Mouse (Mus musculus): ENCODE results near the gene Map3k10. TPM values are rescaled to one million over a fixed set of nuclear protein-coding genes. Genes with fewer than 3 reads are reported as not detected.

Map3k10 gene
- polyA plus RNA-seq, 1 experiment from 2014 or later = 1.7 TPM

DNA sequence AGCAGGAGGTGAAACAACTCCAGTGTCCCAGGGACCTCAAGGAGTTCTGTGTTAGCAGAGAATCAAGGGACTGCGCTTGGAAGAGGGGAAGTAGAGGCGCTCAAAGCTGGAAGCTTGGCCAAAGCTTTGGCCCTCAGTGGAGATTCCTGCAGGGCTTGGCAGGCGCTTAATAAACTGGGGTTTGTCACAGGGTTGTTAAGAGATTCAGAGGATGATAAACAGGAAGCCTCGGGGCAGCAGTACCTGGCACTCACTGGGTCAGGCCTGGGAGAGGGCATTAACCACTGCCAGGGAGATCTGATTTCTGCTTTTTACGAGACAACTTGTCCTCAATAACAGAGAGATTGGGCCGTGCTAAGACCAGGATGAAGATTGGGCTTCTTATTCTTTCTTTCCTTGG, 53.4 kb downstream of the Map3k10 start:
- Histone ChIP-seq H3K36me3 (replicated peaks; ENCODE audit: insufficient read depth, low read length) (peaks cover 67% of the 10 kb centered on the region), H3K9me3 (ENCODE audit: low read length) (no peaks in the 10 kb centered on the region), H3K9ac (replicated peaks) (no peak overlapping the region), H3K27me3 (ENCODE audit: insufficient read depth, low read length) (no peaks in the 10 kb centered on the region), H3K4me2 (ENCODE audit: low read depth, low read length) (no peak overlapping the region), H3K27ac (ENCODE audit: low read depth) (no peak overlapping the region), H3K4me3 (ENCODE audit: low read depth, low read length) (no peak overlapping the region), H3K4me1 (ENCODE audit: insufficient read depth) (no peaks in the 10 kb centered on the region)
- DNase-seq = no peak
- 84% methylated on average over 6 of the region's 6 CpGs for WGBS (ENCODE audit: insufficient replicate concordance)
- no peak for TF ChIP-seq CTCF (IDR thresholded peaks at IDR 0.05; ENCODE audit: low read depth)
- no peak for TF ChIP-seq EP300 (IDR thresholded peaks at IDR 0.05; ENCODE audit: low read depth)
- ATAC-seq = no peak

DNA sequence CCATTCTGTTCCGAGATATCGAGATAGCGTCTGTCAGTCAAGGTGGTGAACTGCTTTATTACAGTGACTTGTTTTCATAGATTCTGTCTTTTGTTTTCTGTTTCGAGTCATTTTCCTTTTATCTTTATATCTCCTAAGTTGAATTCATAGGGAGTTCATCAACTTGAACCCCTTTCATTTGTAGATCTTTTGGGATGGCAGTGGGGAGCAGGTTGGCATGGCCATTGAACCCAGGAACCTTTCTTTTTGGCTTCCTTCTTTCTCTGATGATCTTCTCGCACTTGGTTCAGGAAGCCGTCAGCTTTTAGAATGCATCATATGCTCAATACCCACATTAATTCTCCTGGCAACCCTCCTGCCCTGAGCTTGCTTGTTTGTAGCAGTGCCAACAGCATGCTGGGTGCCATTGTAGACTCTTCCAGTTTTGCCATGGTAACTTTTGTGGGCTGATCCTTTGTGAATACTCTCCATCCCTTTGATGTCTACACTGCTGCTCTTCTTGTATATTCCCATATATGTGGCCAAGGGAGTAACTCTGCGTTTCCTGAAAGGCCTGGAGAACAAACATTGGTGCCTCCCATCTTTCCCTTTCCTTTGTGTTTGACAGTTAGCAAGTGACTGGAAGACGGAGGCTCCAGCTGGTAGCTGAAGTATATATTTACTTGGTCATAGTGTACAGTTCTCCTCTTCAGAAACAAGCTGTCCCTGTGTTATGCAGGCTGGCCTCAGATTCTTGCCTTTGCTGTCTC, 60.5 kb downstream of the Map3k10 start:
- Histone ChIP-seq H3K27me3 (ENCODE audit: insufficient read depth, low read length) (no peaks in the 10 kb centered on the region), H3K4me1 (ENCODE audit: insufficient read depth) (no peaks in the 10 kb centered on the region; the same call in 1 of the 2 replicates), H3K4me2 (ENCODE audit: low read depth, low read length) (no peak overlapping the region), H3K36me3 (replicated peaks; ENCODE audit: insufficient read depth, low read length) (peaks cover 51% of the 10 kb centered on the region), H3K9me3 (ENCODE audit: low read length) (no peaks in the 10 kb centered on the region), H3K4me3 (ENCODE audit: low read depth, low read length) (no peak overlapping the region), H3K27ac (ENCODE audit: low read depth) (no peak overlapping the region), H3K9ac (replicated peaks) (no peak overlapping the region)
- DNase-seq = no peak
- 72% methylated on average over 8 of the region's 8 CpGs for WGBS (ENCODE audit: insufficient replicate concordance)
- TF ChIP-seq CTCF (IDR thresholded peaks at IDR 0.05; ENCODE audit: low read depth) = no peak
- TF ChIP-seq EP300 (IDR thresholded peaks at IDR 0.05; ENCODE audit: low read depth) = no peak
- no peak for ATAC-seq

DNA sequence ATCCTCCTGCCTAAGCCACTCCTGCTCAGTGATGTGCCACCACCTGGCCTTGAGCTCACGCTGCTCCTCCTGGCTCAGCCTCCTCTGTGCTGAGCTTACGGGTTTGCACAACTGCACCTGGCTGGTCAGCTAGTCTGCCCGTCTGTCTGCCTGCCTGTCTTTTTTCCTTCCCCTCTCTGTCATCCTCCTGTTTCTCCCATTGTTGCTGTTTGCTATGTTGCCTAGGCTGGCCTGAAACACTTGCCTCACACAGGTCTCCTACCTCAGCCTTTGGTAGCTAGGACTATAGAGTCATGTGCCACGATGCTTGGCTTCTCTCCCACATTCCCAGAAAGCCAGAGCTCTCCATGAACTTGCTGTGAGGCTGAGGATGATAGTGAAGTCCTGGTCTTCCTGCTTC, 61.5 kb downstream of the Map3k10 start:
- H3K36me3 ChIP-seq (replicated peaks; ENCODE audit: insufficient read depth, low read length) = peaks cover 49% of the 10 kb centered on the region
- 66% methylated on average over 4 of the region's 4 CpGs for WGBS (ENCODE audit: insufficient replicate concordance)
- no peaks in the 10 kb centered on the region; the same call in 1 of the 2 replicates for H3K4me1 ChIP-seq (ENCODE audit: insufficient read depth)
- H3K9me3 ChIP-seq (ENCODE audit: low read length) = no peaks in the 10 kb centered on the region
- no peak for DNase-seq
- ATAC-seq = no peak
- TF ChIP-seq EP300 (IDR thresholded peaks at IDR 0.05; ENCODE audit: low read depth) (no peak), CTCF (IDR thresholded peaks at IDR 0.05; ENCODE audit: low read depth) (no peak)
- no peaks in the 10 kb centered on the region for H3K27me3 ChIP-seq (ENCODE audit: insufficient read depth, low read length)
- no peak overlapping the region for H3K9ac ChIP-seq (replicated peaks)
- H3K4me3 ChIP-seq (ENCODE audit: low read depth, low read length) = no peak overlapping the region
- no peak overlapping the region for H3K4me2 ChIP-seq (ENCODE audit: low read depth, low read length)
- H3K27ac ChIP-seq (ENCODE audit: low read depth) = no peak overlapping the region

DNA sequence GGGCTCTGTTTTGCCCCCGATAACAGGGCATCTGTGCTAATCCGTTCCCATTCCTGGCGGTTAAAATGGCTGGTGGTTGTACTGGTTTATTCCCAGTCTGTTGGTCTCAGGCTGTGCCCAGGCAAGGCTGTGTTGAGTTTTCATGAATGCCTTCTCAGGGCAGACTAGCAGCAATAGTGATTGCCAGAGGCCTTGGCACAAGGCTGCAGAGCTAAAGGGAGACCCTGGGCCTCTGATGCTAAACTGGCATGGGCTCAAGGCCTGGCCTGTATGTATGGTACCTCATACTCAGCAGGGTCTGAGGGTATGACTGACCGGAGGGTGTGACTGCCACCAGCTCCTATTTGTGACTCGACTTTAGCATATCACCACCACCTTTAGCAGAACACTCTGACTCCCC, 63.5 kb downstream of the Map3k10 start:
- H3K36me3 ChIP-seq (replicated peaks; ENCODE audit: insufficient read depth, low read length) = peaks cover 32% of the 10 kb centered on the region
- 90% methylated on average over 5 of the region's 5 CpGs for WGBS (ENCODE audit: insufficient replicate concordance)
- H3K27me3 ChIP-seq (ENCODE audit: insufficient read depth, low read length) = no peaks in the 10 kb centered on the region
- H3K27ac ChIP-seq (ENCODE audit: low read depth) = no peak overlapping the region
- no peak for DNase-seq
- TF ChIP-seq EP300 (IDR thresholded peaks at IDR 0.05; ENCODE audit: low read depth) (no peak), CTCF (IDR thresholded peaks at IDR 0.05; ENCODE audit: low read depth) (no peak)
- no peak overlapping the region for H3K4me3 ChIP-seq (ENCODE audit: low read depth, low read length)
- H3K9ac ChIP-seq (replicated peaks) = no peak overlapping the region
- peaks cover 14% of the 10 kb centered on the region for H3K4me1 ChIP-seq (ENCODE audit: insufficient read depth)
- no peak overlapping the region for H3K4me2 ChIP-seq (ENCODE audit: low read depth, low read length)
- ATAC-seq = no peak
- H3K9me3 ChIP-seq (ENCODE audit: low read length) = no peaks in the 10 kb centered on the region

DNA sequence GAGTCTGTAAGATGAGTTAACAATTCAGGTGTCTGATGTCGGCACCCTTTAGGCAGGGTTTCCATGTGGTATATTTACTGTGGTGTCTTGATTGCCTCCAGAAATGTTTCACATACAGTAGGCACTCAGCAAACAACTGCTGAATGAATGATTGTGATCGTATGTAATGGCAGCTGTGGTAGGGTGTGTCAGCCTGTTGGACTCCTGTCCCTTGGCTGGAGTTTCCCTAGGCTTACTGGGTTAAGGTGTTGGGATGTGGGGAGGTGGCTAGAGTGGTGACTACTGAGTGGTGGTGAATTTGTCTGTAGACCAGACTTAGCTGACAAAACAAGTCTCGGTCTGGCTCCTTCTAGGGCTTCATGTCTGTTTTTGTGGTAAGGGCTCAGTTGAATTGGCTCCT, 64.0 kb downstream of the Map3k10 start:
- 89% methylated on average over 3 of the region's 3 CpGs for WGBS (ENCODE audit: insufficient replicate concordance)
- peaks cover 19% of the 10 kb centered on the region for H3K4me1 ChIP-seq (ENCODE audit: insufficient read depth)
- TF ChIP-seq CTCF (IDR thresholded peaks at IDR 0.05; ENCODE audit: low read depth) = no peak
- TF ChIP-seq EP300 (IDR thresholded peaks at IDR 0.05; ENCODE audit: low read depth) = no peak
- peaks cover 30% of the 10 kb centered on the region for H3K36me3 ChIP-seq (replicated peaks; ENCODE audit: insufficient read depth, low read length)
- no peak overlapping the region for H3K9ac ChIP-seq (replicated peaks)
- ATAC-seq (no peak), DNase-seq (no peak)
- no peaks in the 10 kb centered on the region for H3K9me3 ChIP-seq (ENCODE audit: low read length)
- H3K27me3 ChIP-seq (ENCODE audit: insufficient read depth, low read length) = no peaks in the 10 kb centered on the region
- H3K4me2 ChIP-seq (ENCODE audit: low read depth, low read length) = no peak overlapping the region
- no peak overlapping the region for H3K4me3 ChIP-seq (ENCODE audit: low read depth, low read length)
- no peak overlapping the region for H3K27ac ChIP-seq (ENCODE audit: low read depth)

DNA sequence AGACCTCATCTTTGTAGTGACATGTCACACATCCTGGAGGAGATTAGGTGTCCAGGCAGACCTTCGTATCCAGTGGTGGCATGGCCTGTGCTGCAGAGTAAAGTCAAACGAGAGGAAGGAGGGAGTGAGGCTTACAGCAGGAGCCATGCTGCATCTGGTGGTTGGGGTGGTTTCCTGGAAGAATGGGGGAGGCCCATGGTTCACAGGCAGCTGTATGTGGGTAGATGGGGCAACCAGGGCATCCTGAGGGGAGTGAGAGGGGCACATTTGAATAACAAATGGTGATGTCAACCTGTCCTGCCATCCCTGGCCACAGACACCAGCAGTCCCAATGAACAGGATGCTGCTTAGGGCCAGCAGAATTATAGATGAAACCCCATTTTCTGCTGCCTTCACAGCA, 64.7 kb downstream of the Map3k10 start:
- no peak overlapping the region for H3K9ac ChIP-seq (replicated peaks)
- H3K36me3 ChIP-seq (replicated peaks; ENCODE audit: insufficient read depth, low read length) = peaks cover 30% of the 10 kb centered on the region
- no peak overlapping the region for H3K27ac ChIP-seq (ENCODE audit: low read depth)
- H3K4me1 ChIP-seq (ENCODE audit: insufficient read depth) = peaks cover 24% of the 10 kb centered on the region
- no peak overlapping the region for H3K4me2 ChIP-seq (ENCODE audit: low read depth, low read length)
- 48% methylated on average over 2 of the region's 2 CpGs for WGBS (ENCODE audit: insufficient replicate concordance)
- DNase-seq (no peak), ATAC-seq (no peak)
- TF ChIP-seq EP300 (IDR thresholded peaks at IDR 0.05; ENCODE audit: low read depth) (no peak), CTCF (IDR thresholded peaks at IDR 0.05; ENCODE audit: low read depth) (no peak)
- H3K4me3 ChIP-seq (ENCODE audit: low read depth, low read length) = no peak overlapping the region
- no peaks in the 10 kb centered on the region for H3K27me3 ChIP-seq (ENCODE audit: insufficient read depth, low read length)
- no peaks in the 10 kb centered on the region for H3K9me3 ChIP-seq (ENCODE audit: low read length)

Data from liver, postnatal 0 days (tissue).